Mouse (Mus musculus): ENCODE measurements around the gene Reep1. TPM values are rescaled to one million over a fixed set of nuclear protein-coding genes. Genes with fewer than 3 reads are reported as not detected.

Reep1 gene
- polyA plus RNA-seq (2012; ENCODE audit: low replicate concordance): 0.32 and 1.4 TPM in 2 replicates

GRCm38 (mm10) chr6:71707511-71708501, at the start of gene Reep1:
TSS of gene Reep1 (plus strand) at chr6:71707561.

GRCm38 (mm10) chr6:71826869-71827268, 119.5 kb downstream of the Reep1 start, which contains the start of gene Mrpl35:
TSS of gene Mrpl35 (minus strand) at chr6:71826969.

GRCm38 (mm10) chr6:71830690-71831580, 123.6 kb downstream of the Reep1 start, which contains the start of gene Immt:
TSS of gene Immt (plus strand) at chr6:71831331.

Other genes with a start within 250 kb of the Reep1 start
- 15.6 and 21.8 TPM in 2 replicates for gene Rnf103, start 213.7 kb upstream of the Reep1 start, polyA plus RNA-seq (2012; ENCODE audit: low replicate concordance)
- gene Chmp3, start 163.8 kb upstream of the Reep1 start, polyA plus RNA-seq (2012; ENCODE audit: low replicate concordance): 6.6 and 26.9 TPM in 2 replicates
- 1.3 and 4.3 TPM in 2 replicates for gene Kdm3a, start 74.6 kb upstream of the Reep1 start, polyA plus RNA-seq (2012; ENCODE audit: low replicate concordance)
- 0.48 and 1.4 TPM in 2 replicates for gene Mrpl35, start 119.4 kb downstream of the Reep1 start, polyA plus RNA-seq (2012; ENCODE audit: low replicate concordance)
- gene Immt, start 123.8 kb downstream of the Reep1 start, polyA plus RNA-seq (2012; ENCODE audit: low replicate concordance): 20.3 and 100 TPM in 2 replicates
- 0.89 and 5.0 TPM in 2 replicates for gene Ptcd3, start 201.2 kb downstream of the Reep1 start, polyA plus RNA-seq (2012; ENCODE audit: low replicate concordance)
- 9.7 and 40.6 TPM in 2 replicates for gene Polr1a, start 201.5 kb downstream of the Reep1 start, polyA plus RNA-seq (2012; ENCODE audit: low replicate concordance)

Data from leukemia stem cell, adult 10-12 weeks (primary cell).